Mouse (Mus musculus): ENCODE measurements around the gene Gm11096.

Gm11096 gene

DNA sequence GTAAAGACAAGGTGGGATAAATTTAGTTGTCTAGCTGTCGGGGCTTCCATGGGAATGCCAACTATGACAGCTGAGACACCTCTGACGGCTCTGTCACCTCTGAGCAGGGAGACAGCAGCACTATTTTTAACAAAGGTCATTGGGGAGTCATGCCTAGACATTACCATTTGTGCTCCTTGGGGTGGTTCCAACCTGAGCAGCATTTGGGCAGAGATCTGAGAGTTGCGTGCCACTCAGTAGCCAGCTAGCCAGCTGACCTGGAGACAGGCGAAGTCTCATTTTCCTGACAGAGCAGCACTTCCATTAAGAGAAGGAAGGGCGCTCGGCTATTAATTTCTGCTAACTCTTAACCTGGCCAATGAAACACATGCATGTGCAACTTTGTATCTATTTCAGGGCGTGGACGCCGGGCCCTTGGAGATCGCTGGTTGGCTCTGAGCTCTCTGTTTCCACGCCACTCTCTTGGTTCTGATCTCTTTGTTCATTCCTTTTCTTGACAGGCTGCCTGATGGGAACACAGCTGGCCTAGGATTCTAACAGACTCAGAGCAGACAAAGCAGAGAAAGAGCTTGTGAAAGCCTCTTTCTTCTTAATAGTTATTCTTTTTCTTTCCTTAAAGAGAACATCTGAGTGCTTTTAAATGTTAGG, 40.4 kb downstream of the Gm11096 start:
- no peak for DNase-seq

DNA sequence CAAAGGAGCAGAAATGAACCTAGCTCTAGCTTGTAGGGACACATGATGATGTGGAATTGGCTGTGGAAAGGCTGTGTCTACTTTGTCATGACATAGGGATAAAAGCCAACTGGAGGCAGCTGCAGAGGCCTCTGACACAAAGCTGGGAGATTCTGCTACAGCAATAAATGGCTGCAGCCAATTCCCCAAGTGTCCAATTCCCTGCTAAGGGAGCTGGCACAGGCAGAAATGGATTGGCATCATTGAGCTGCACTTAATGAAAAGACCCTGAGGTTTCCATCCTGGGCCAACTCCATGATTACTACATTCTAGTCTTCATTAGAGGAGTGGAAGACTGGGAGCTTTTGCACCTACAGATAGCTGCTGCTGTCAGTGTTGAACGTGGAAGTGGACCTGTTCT, 44.8 kb downstream of the Gm11096 start:
- no peak for DNase-seq
